Mouse (Mus musculus): ENCODE data around the gene Osbp2. TPM values are rescaled to one million over a fixed set of nuclear protein-coding genes. Genes with fewer than 3 reads are reported as not detected.
A peak's percentile ranks its signal among the peaks of the same experiment; 100 is the strongest.

Osbp2 gene
- polyA plus RNA-seq, 1 experiment, result 1.3 TPM

- TF ChIP-seq REST (IDR thresholded peaks at IDR 0.05; ENCODE audit: insufficient read depth, insufficient read length) (no peak), MAX (IDR thresholded peaks at IDR 0.05; ENCODE audit: low read depth) (no peak), SRF (IDR thresholded peaks at IDR 0.05; ENCODE audit: control insufficient read depth, insufficient read length, low read depth) (no peak), TCF12 (IDR thresholded peaks at IDR 0.05; ENCODE audit: insufficient read depth, poor library complexity, severe bottlenecking) (no peak), E2F4 (IDR thresholded peaks at IDR 0.05; ENCODE audit: insufficient read depth) (no peak), CEBPB (IDR thresholded peaks at IDR 0.05; ENCODE audit: insufficient read depth, poor library complexity, severe bottlenecking) (no peak), MYOG (IDR thresholded peaks at IDR 0.05; ENCODE audit: control insufficient read depth in 1 of 3, insufficient read depth in 1 of 3, insufficient read length in 2 of 3, low read depth in 2 of 3) (no peak), POLR2A (IDR thresholded peaks at IDR 0.05; ENCODE audit: insufficient read length, low read depth) (no peak), POLR2AphosphoS2 (IDR thresholded peaks at IDR 0.05; ENCODE audit: insufficient read length, low read depth) (no peak), MYOD1 (IDR thresholded peaks at IDR 0.05; ENCODE audit: control insufficient read depth in 1 of 3, insufficient read length in 2 of 3, low read depth in 2 of 3) (no peak), USF1 (IDR thresholded peaks at IDR 0.05; ENCODE audit: low read depth) (no peak), TCF3 (IDR thresholded peaks at IDR 0.05; ENCODE audit: insufficient read length, low read depth) (no peak)
- no peak overlapping the region for H3K4me3 ChIP-seq
- peaks cover 7% of the 10 kb centered on the region for H3K27me3 ChIP-seq (ENCODE audit: control insufficient read depth, insufficient read depth, insufficient read length)
- no peak overlapping the region for H3K4me2 ChIP-seq (ENCODE audit: low read depth)
- H3K36me3 ChIP-seq (ENCODE audit: control insufficient read depth, insufficient read depth), result no peaks in the 10 kb centered on the region
- H3K79me2 ChIP-seq (ENCODE audit: control insufficient read depth, insufficient read depth), result no peaks in the 10 kb centered on the region
- H3ac ChIP-seq (ENCODE audit: control insufficient read depth, insufficient read length), result no peak overlapping the region
These were observed 122.5 kb downstream of the Osbp2 start for GRCm38 (mm10) chr11:3741183-3741582.

- H3K36me3 ChIP-seq (ENCODE audit: control insufficient read depth, insufficient read depth), result no peaks in the 10 kb centered on the region
- peak; percentile 80 for TF ChIP-seq USF1 (IDR thresholded peaks at IDR 0.05; ENCODE audit: low read depth)
- no peak for TF ChIP-seq MAX (IDR thresholded peaks at IDR 0.05; ENCODE audit: low read depth)
- TF ChIP-seq SRF (IDR thresholded peaks at IDR 0.05; ENCODE audit: control insufficient read depth, insufficient read length, low read depth), result no peak
These were observed 124.9 kb downstream of the Osbp2 start for GRCm38 (mm10) chr11:3738778-3739177.

DNA sequence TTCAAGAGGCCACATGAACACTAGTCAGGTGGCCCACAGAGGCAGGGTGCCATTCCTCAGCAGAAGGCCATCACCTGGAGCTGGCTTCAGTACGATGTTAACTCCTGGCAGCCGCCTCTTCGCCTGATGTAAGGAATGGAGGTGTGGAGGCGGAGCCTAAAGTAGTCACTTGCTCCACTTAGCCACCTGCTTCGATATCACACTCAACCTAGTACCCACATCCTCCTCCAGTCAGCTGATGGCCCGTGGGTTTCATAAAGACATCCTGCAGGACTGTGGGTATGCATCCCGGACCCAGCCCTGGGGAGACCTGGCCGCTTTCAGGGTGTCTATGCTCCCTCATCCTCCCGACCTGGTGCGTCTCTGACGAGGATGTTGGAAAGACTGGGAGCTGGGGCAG is 128.0 kb downstream of the Osbp2 start:
- no peaks in the 10 kb centered on the region for H3K79me2 ChIP-seq (ENCODE audit: control insufficient read depth, insufficient read depth)

More at GRCm38 (mm10) chr11:3738778-3739177, 124.9 kb downstream of the Osbp2 start:
- Histone ChIP-seq H3K79me2 (ENCODE audit: control insufficient read depth, insufficient read depth) (no peaks in the 10 kb centered on the region), H3K27me3 (ENCODE audit: control insufficient read depth, insufficient read depth, insufficient read length) (peaks cover 2% of the 10 kb centered on the region), H3K4me2 (ENCODE audit: low read depth) (no peak overlapping the region), H3ac (ENCODE audit: control insufficient read depth, insufficient read length) (no peak overlapping the region), H3K4me3 (no peak overlapping the region)

GRCm38 (mm10) chr11:3733933-3734636 is 129.6 kb downstream of the Osbp2 start:
- Histone ChIP-seq H3K4me2 (ENCODE audit: low read depth) (no peak overlapping the region), H3K27me3 (ENCODE audit: control insufficient read depth, insufficient read depth, insufficient read length) (no peaks in the 10 kb centered on the region), H3K36me3 (ENCODE audit: control insufficient read depth, insufficient read depth) (no peaks in the 10 kb centered on the region), H3ac (ENCODE audit: control insufficient read depth, insufficient read length) (no peak overlapping the region), H3K4me3 (no peak overlapping the region), H3K79me2 (ENCODE audit: control insufficient read depth, insufficient read depth) (no peaks in the 10 kb centered on the region)
- no peak for TF ChIP-seq TCF3 (IDR thresholded peaks at IDR 0.05; ENCODE audit: insufficient read length, low read depth)
- TF ChIP-seq MYOD1 (IDR thresholded peaks at IDR 0.05; ENCODE audit: control insufficient read depth in 1 of 3, insufficient read length in 2 of 3, low read depth in 2 of 3), result no peak
- no peak for TF ChIP-seq MAX (IDR thresholded peaks at IDR 0.05; ENCODE audit: low read depth)
- TF ChIP-seq CEBPB (IDR thresholded peaks at IDR 0.05; ENCODE audit: insufficient read depth, poor library complexity, severe bottlenecking), result no peak

More for the DNA sequence above, 128.0 kb downstream of the Osbp2 start:
- Histone ChIP-seq H3ac (ENCODE audit: control insufficient read depth, insufficient read length) (no peak overlapping the region), H3K36me3 (ENCODE audit: control insufficient read depth, insufficient read depth) (no peaks in the 10 kb centered on the region), H3K4me2 (ENCODE audit: low read depth) (no peak overlapping the region), H3K4me3 (no peak overlapping the region), H3K27me3 (ENCODE audit: control insufficient read depth, insufficient read depth, insufficient read length) (no peaks in the 10 kb centered on the region)
- TF ChIP-seq REST (IDR thresholded peaks at IDR 0.05; ENCODE audit: insufficient read depth, insufficient read length) (no peak), TCF3 (IDR thresholded peaks at IDR 0.05; ENCODE audit: insufficient read length, low read depth) (no peak), MYOG (IDR thresholded peaks at IDR 0.05; ENCODE audit: control insufficient read depth in 1 of 3, insufficient read depth in 1 of 3, insufficient read length in 2 of 3, low read depth in 2 of 3) (no peak), SRF (IDR thresholded peaks at IDR 0.05; ENCODE audit: control insufficient read depth, insufficient read length, low read depth) (no peak), POLR2A (IDR thresholded peaks at IDR 0.05; ENCODE audit: insufficient read length, low read depth) (no peak), E2F4 (IDR thresholded peaks at IDR 0.05; ENCODE audit: insufficient read depth) (no peak), CEBPB (IDR thresholded peaks at IDR 0.05; ENCODE audit: insufficient read depth, poor library complexity, severe bottlenecking) (no peak), USF1 (IDR thresholded peaks at IDR 0.05; ENCODE audit: low read depth) (no peak), POLR2AphosphoS2 (IDR thresholded peaks at IDR 0.05; ENCODE audit: insufficient read length, low read depth) (no peak), MAX (IDR thresholded peaks at IDR 0.05; ENCODE audit: low read depth) (no peak), TCF12 (IDR thresholded peaks at IDR 0.05; ENCODE audit: insufficient read depth, poor library complexity, severe bottlenecking) (no peak), MYOD1 (IDR thresholded peaks at IDR 0.05; ENCODE audit: control insufficient read depth in 1 of 3, insufficient read length in 2 of 3, low read depth in 2 of 3) (no peak)

DNA sequence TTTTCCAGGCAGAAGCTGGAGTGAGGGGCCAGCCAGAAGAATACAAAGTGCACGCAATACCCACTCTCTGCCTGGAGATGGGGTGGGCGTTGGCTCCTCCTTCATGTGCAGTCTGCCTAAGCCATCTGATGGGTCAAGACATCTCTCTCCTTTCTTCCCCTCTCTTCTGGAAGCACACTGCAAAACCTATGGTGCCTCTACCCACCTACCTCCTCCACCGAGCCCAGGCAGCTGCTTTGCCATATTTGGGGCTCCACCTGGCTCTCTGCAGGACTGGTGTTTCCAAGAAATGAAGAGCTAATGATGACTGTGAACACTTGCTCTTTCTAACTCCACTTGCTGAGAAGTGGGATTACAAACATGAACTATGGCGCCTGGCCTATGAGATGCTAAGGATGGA is 132.2 kb downstream of the Osbp2 start:
- Histone ChIP-seq H3ac (ENCODE audit: control insufficient read depth, insufficient read length) (no peak overlapping the region), H3K79me2 (ENCODE audit: control insufficient read depth, insufficient read depth) (no peaks in the 10 kb centered on the region), H3K27me3 (ENCODE audit: control insufficient read depth, insufficient read depth, insufficient read length) (peaks cover under 1% of the 10 kb centered on the region), H3K4me3 (no peak overlapping the region), H3K4me2 (ENCODE audit: low read depth) (no peak overlapping the region), H3K36me3 (ENCODE audit: control insufficient read depth, insufficient read depth) (no peaks in the 10 kb centered on the region)
- TF ChIP-seq USF1 (IDR thresholded peaks at IDR 0.05; ENCODE audit: low read depth) (no peak), MAX (IDR thresholded peaks at IDR 0.05; ENCODE audit: low read depth) (no peak), TCF3 (IDR thresholded peaks at IDR 0.05; ENCODE audit: insufficient read length, low read depth) (no peak), MYOG (IDR thresholded peaks at IDR 0.05; ENCODE audit: control insufficient read depth in 1 of 3, insufficient read depth in 1 of 3, insufficient read length in 2 of 3, low read depth in 2 of 3) (no peak), CEBPB (IDR thresholded peaks at IDR 0.05; ENCODE audit: insufficient read depth, poor library complexity, severe bottlenecking) (no peak), TCF12 (IDR thresholded peaks at IDR 0.05; ENCODE audit: insufficient read depth, poor library complexity, severe bottlenecking) (no peak), REST (IDR thresholded peaks at IDR 0.05; ENCODE audit: insufficient read depth, insufficient read length) (no peak), POLR2A (IDR thresholded peaks at IDR 0.05; ENCODE audit: insufficient read length, low read depth) (no peak), MYOD1 (IDR thresholded peaks at IDR 0.05; ENCODE audit: control insufficient read depth in 1 of 3, insufficient read length in 2 of 3, low read depth in 2 of 3) (no peak), E2F4 (IDR thresholded peaks at IDR 0.05; ENCODE audit: insufficient read depth) (no peak), POLR2AphosphoS2 (IDR thresholded peaks at IDR 0.05; ENCODE audit: insufficient read length, low read depth) (no peak), SRF (IDR thresholded peaks at IDR 0.05; ENCODE audit: control insufficient read depth, insufficient read length, low read depth) (no peak)
